9 mouse cellular contexts compared by ENCODE assay signal in genomic region chr6:50939440-50939839, GRCm38 (mm10).
DNase-seq lines count a peak whose midpoint lies in the region; ATAC-seq and TF ChIP-seq lines count a peak whose summit lies in the region.
"Had no signal": no experiment of that assay in that cellular context is flagged by ENCODE, and none has a peak within 500 bp of the region (broad histone marks: within the 10 kb centered on the region; RNA-seq: fewer than 3 reads in every experiment).

No protein-coding gene starts in this region.

- H3K36me3 ChIP-seq in hindbrain, embryonic 15.5 days: no peaks in the 10 kb centered on the region
- no peaks in the 10 kb centered on the region for H3K36me3 ChIP-seq in hindbrain, embryonic 13.5 days
- H3K36me3 ChIP-seq in CH12.LX (replicated peaks in 1 of 2; ENCODE audit: control insufficient read depth in 1 of 2, insufficient read depth in 1 of 2, low read length in 1 of 2): no peaks in the 10 kb centered on the region
- H3K36me3 ChIP-seq in limb, embryonic 11.5 days (ENCODE audit: control insufficient read depth, insufficient read depth, low read length): no peaks in the 10 kb centered on the region
- H3K36me3 ChIP-seq: liver, embryonic 13.5 days had no signal

- H3K4me3 ChIP-seq in hindbrain, embryonic 15.5 days: no peak overlapping the region
- H3K4me3 ChIP-seq in hindbrain, embryonic 13.5 days: no peak overlapping the region
- no peak overlapping the region for H3K4me3 ChIP-seq in CH12.LX (replicated peaks in 1 of 3; ENCODE audit: low read depth in 2 of 3, low read length in 2 of 3, poor library complexity in 1 of 3)
- no peak overlapping the region for H3K4me3 ChIP-seq in limb, embryonic 11.5 days (ENCODE audit: low read depth, low read length)
- H3K4me3 ChIP-seq: liver, embryonic 13.5 days had no signal

- TF ChIP-seq EP300 in CH12.LX (IDR thresholded peaks at IDR 0.05; ENCODE audit: low read length): no peak

- peak; percentile 48 for DNase-seq in CH12.LX (ENCODE audit: extremely low read depth)
- DNase-seq in limb, embryonic 11.5 days (ENCODE audit: low spot score): peak; percentile 61
- DNase-seq in urinary bladder, adult 2 months (ENCODE audit: low spot score): no peak
- DNase-seq in cerebellum, adult 9-10 months: no peak
- DNase-seq: liver, embryonic 13.5 days had no signal

- peak; percentile 13 for TF ChIP-seq RAD21 in CH12.LX (IDR thresholded peaks at IDR 0.05; ENCODE audit: low read depth, low read length)

- H3K9me3 ChIP-seq in hindbrain, embryonic 15.5 days: no peaks in the 10 kb centered on the region
- H3K9me3 ChIP-seq in hindbrain, embryonic 13.5 days: no peaks in the 10 kb centered on the region
- H3K9me3 ChIP-seq in CH12.LX (replicated peaks; ENCODE audit: low read length): no peaks in the 10 kb centered on the region
- H3K9me3 ChIP-seq in limb, embryonic 11.5 days (ENCODE audit: control insufficient read depth, low read length): no peaks in the 10 kb centered on the region
- H3K9me3 ChIP-seq: liver, embryonic 13.5 days had no signal

- peak in 1 of 2 experiments; percentile 51; a peak in 2 of 4 replicates for TF ChIP-seq CTCF in CH12.LX (conservative IDR thresholded peaks at IDR 0.05 in 1 of 2, IDR thresholded peaks at IDR 0.05 in 1 of 2; ENCODE audit: low read depth in 2 of 2, low read length in 2 of 2)

- no peak overlapping the region for H3K9ac ChIP-seq in hindbrain, embryonic 15.5 days
- no peak overlapping the region for H3K9ac ChIP-seq in hindbrain, embryonic 13.5 days
- H3K9ac ChIP-seq in CH12.LX (ENCODE audit: insufficient read depth, low read depth): no peak overlapping the region
- no peak overlapping the region for H3K9ac ChIP-seq in limb, embryonic 11.5 days (ENCODE audit: low read length)
- H3K9ac ChIP-seq: liver, embryonic 13.5 days had no signal

- H3K27me3 ChIP-seq in hindbrain, embryonic 15.5 days: no peaks in the 10 kb centered on the region
- H3K27me3 ChIP-seq in hindbrain, embryonic 13.5 days: no peaks in the 10 kb centered on the region
- no peaks in the 10 kb centered on the region for H3K27me3 ChIP-seq in CH12.LX (replicated peaks)
- no peaks in the 10 kb centered on the region for H3K27me3 ChIP-seq in limb, embryonic 11.5 days (ENCODE audit: control insufficient read depth, insufficient read depth, low read length)
- H3K27me3 ChIP-seq: liver, embryonic 13.5 days had no signal

- in situ Hi-C loops in CH12.LX (cut with MboI; ENCODE audit: low pct_ligation_motif_present, low pct_unique_long_range_greater_than_20kb, low sequenced_read_pairs): loop anchor here (10.0 kb wide), 1 partner anchor 265 kb away; no protein-coding TSS in a partner anchor

- no peak overlapping the region for H3K27ac ChIP-seq in hindbrain, embryonic 15.5 days (replicated peaks)
- H3K27ac ChIP-seq in hindbrain, embryonic 13.5 days: no peak overlapping the region
- no peak overlapping the region for H3K27ac ChIP-seq in CH12.LX (ENCODE audit: insufficient read depth, low read depth)
- no peak overlapping the region for H3K27ac ChIP-seq in limb, embryonic 11.5 days (replicated peaks; ENCODE audit: low read depth, low read length)
- H3K27ac ChIP-seq: liver, embryonic 13.5 days had no signal

- ATAC-seq in hindbrain, embryonic 15.5 days (ENCODE audit: low FRiP score, low read depth): 0 out of 2 replicates have a peak, but pooled peaks have one; percentile 30
- no peak for ATAC-seq in hindbrain, embryonic 13.5 days (ENCODE audit: low FRiP score)
- ATAC-seq in common myeloid progenitor, adult 5-6 weeks (replicated peaks; ENCODE audit: low read depth, poor library complexity, severe bottlenecking): 0 out of 2 replicates have a peak, but pooled peaks have one; percentile 39
- no peak for ATAC-seq in limb, embryonic 11.5 days (ENCODE audit: insufficient number of reproducible peaks, low FRiP score, low TSS enrichment, low read depth)
- ATAC-seq in inflammation-experienced regulatory T-cells, adult 6 months: no peak

- no peak overlapping the region for H3K4me2 ChIP-seq in hindbrain, embryonic 15.5 days
- no peak overlapping the region for H3K4me2 ChIP-seq in hindbrain, embryonic 13.5 days
- H3K4me2 ChIP-seq in CH12.LX (ENCODE audit: insufficient read depth, low read depth, poor library complexity, severe bottlenecking): no peak overlapping the region
- no peak overlapping the region for H3K4me2 ChIP-seq in limb, embryonic 11.5 days (ENCODE audit: low read depth, severe bottlenecking)
- H3K4me2 ChIP-seq: liver, embryonic 13.5 days had no signal

- TF ChIP-seq POLR2A in CH12.LX (IDR thresholded peaks at IDR 0.05; ENCODE audit: low read depth, low read length): no peak

- H3K79me2 ChIP-seq in CH12.LX (replicated peaks; ENCODE audit: control insufficient read depth, extremely low read depth, insufficient read depth, poor library complexity, severe bottlenecking): no peaks in the 10 kb centered on the region

- H3K4me1 ChIP-seq in hindbrain, embryonic 15.5 days (replicated peaks): peaks cover 17% of the 10 kb centered on the region
- H3K4me1 ChIP-seq in hindbrain, embryonic 13.5 days (replicated peaks): peaks cover 16% of the 10 kb centered on the region
- H3K4me1 ChIP-seq in CH12.LX (ENCODE audit: control insufficient read depth in 1 of 2, insufficient read depth in 2 of 2): peaks cover 0 to 9% of the 10 kb centered on the region in 2 experiments; a peak in 1 of 4 replicates
- peaks cover 12% of the 10 kb centered on the region for H3K4me1 ChIP-seq in limb, embryonic 11.5 days (ENCODE audit: control insufficient read depth, insufficient read depth, low read length)
- H3K4me1 ChIP-seq: liver, embryonic 13.5 days had no signal

- WGBS in hindbrain, embryonic 15.5 days: 62% methylated on average over 2 of the region's 2 CpGs
- WGBS in hindbrain, embryonic 13.5 days: 54% methylated on average over 2 of the region's 2 CpGs
- WGBS in limb, embryonic 11.5 days: 59% methylated on average over 2 of the region's 2 CpGs

- dilution Hi-C loops in CH12.LX (cut with MboI; ENCODE audit: extremely low pct_ligation_motif_present, extremely low pct_unique_long_range_greater_than_20kb, low sequenced_read_pairs): no loop called here

TF ChIP-seq in CH12.LX, 34 proteins besides CTCF, POLR2A, EP300 and RAD21:
- TF ChIP-seq ETS1 (conservative IDR thresholded peaks at IDR 0.05; ENCODE audit: low read depth, low read length) (no peak), ZC3H11A (IDR thresholded peaks at IDR 0.05; ENCODE audit: low read depth, low read length) (no peak), NRF1 (IDR thresholded peaks at IDR 0.05; ENCODE audit: low read depth, low read length) (no peak), MAX (IDR thresholded peaks at IDR 0.05; ENCODE audit: low read length) (no peak), MAFK (IDR thresholded peaks at IDR 0.05; ENCODE audit: insufficient replicate concordance, low read length) (no peak), SMC3 (IDR thresholded peaks at IDR 0.05; ENCODE audit: low read depth, low read length) (peak; percentile 24; the same call in 1 of the 2 replicates), IRF4 (IDR thresholded peaks at IDR 0.05; ENCODE audit: low read depth, low read length) (no peak)

Comparison
In these comparisons a context has a peak if more than half of its experiments do, and no peak if none do; other contexts are left out.
1. ATAC-seq: peak in hindbrain, embryonic 15.5 days (single experiment) and common myeloid progenitor, adult 5-6 weeks (single experiment); none in hindbrain, embryonic 13.5 days (single experiment), limb, embryonic 11.5 days (single experiment) and inflammation-experienced regulatory T-cells, adult 6 months (single experiment).
2. DNase-seq: peak in CH12.LX (single experiment) and limb, embryonic 11.5 days (single experiment); none in urinary bladder, adult 2 months (single experiment) and cerebellum, adult 9-10 months (single experiment).